Mouse (Mus musculus) MEL (cell line): Measurements from ENCODE around the gene Lyg2. TPM values are rescaled to one million over a fixed set of nuclear protein-coding genes. Genes with fewer than 3 reads are reported as not detected.

Experiments used
- DNase-seq: peaks from one replicate; pipeline ENCODE4 v3.0.0; 2011; ENCODE audit warnings: low read depth, low spot score
- H3K27ac ChIP-seq: 2 replicates; pipeline ENCODE4 v1.5.1; 2012; ENCODE audit warnings: low read depth, mild to moderate bottlenecking, control low read depth, low read length, moderate library complexity; ENCODE audit not compliant: control insufficient read depth
- H3K27me3 ChIP-seq, 2 experiments: fragments of 150-350 bp in 1 of 2; sonication (generic) in 1 of 2; 2 replicates each; pipeline ENCODE4 v1.6.1; 2012; ENCODE audit warnings: low read length in 2 of 2, mild to moderate bottlenecking in 2 of 2, improper control_type of control experiment in 1 of 2, moderate library complexity in 1 of 2; ENCODE audit not compliant: insufficient read depth in 2 of 2, control insufficient read depth in 1 of 2
- H3K36me3 ChIP-seq, 2 experiments: 2 replicates each; pipeline ENCODE4 v1.6.1; 2012 to 2014; ENCODE audit warnings: low read length in 2 of 2, improper control_type of control experiment in 1 of 2, inconsistent platforms in 1 of 2, mild to moderate bottlenecking in 1 of 2; ENCODE audit not compliant: insufficient read depth in 2 of 2, control insufficient read depth in 1 of 2
- H3K4me1 ChIP-seq, 2 experiments: fragments of 150-350 bp in 1 of 2; sonication (generic) in 1 of 2; 2 replicates each; pipeline ENCODE4 v1.6.1; 2012; ENCODE audit warnings: low read length in 2 of 2, improper control_type of control experiment in 1 of 2, mild to moderate bottlenecking in 1 of 2; ENCODE audit not compliant: insufficient read depth in 2 of 2, control insufficient read depth in 1 of 2
- H3K4me3 ChIP-seq, 2 experiments: fragments of 150-350 bp in 1 of 2; sonication (generic) in 1 of 2; 2 replicates each; pipeline ENCODE4 v1.5.1; 2012; ENCODE audit warnings: low read depth in 2 of 2, low read length in 2 of 2, mild to moderate bottlenecking in 2 of 2, moderate library complexity in 2 of 2, control low read depth in 1 of 2, improper control_type of control experiment in 1 of 2; ENCODE audit not compliant: control insufficient read depth in 1 of 2, insufficient read depth in 1 of 2
- H3K79me2 ChIP-seq: 2 replicates; pipeline ENCODE4 v1.6.1; 2012; ENCODE audit warnings: mild to moderate bottlenecking, low read length, moderate library complexity; ENCODE audit not compliant: control insufficient read depth, poor library complexity, insufficient read depth
- H3K9ac ChIP-seq: 2 replicates; pipeline ENCODE4 v1.6.1; 2012; ENCODE audit warnings: low read depth, mild to moderate bottlenecking, control low read depth, low read length, moderate library complexity; ENCODE audit not compliant: control insufficient read depth, poor library complexity, severe bottlenecking
- H3K9me3 ChIP-seq: fragments of 150-350 bp; sonication (generic); replicated peaks from 2 replicates; pipeline ENCODE4 v1.6.1; 2012; ENCODE audit warnings: mild to moderate bottlenecking, low read length, improper control_type of control experiment, moderate library complexity; ENCODE audit not compliant: insufficient read depth
- CHD1 ChIP-seq: IDR thresholded peaks from 2 replicates; pipeline ENCODE4 v1.6.1; 2012; ENCODE audit warnings: low read depth, mild to moderate bottlenecking, inconsistent platforms, low read length, improper control_type of control experiment
- CHD2 ChIP-seq: IDR thresholded peaks from 2 replicates; pipeline ENCODE4 v1.6.1; 2011; ENCODE audit warnings: low read length, improper control_type of control experiment
- E2F4 ChIP-seq: IDR thresholded peaks from 2 replicates; pipeline ENCODE4 v1.6.1; 2011; ENCODE audit warnings: low read depth, low read length, improper control_type of control experiment, borderline replicate concordance
- ELF1 ChIP-seq: IDR thresholded peaks from 2 replicates; pipeline ENCODE4 v1.6.1; 2014; ENCODE audit warnings: low read depth, mild to moderate bottlenecking, inconsistent platforms, low read length, improper control_type of control experiment, moderate library complexity
- EP300 ChIP-seq, 2 experiments: IDR thresholded peaks; 2 replicates each; pipeline ENCODE4 v1.6.1; 2011; ENCODE audit warnings: improper control_type of control experiment in 2 of 2, low read length in 2 of 2, low read depth in 1 of 2, mild to moderate bottlenecking in 1 of 2
- ETS1 ChIP-seq: IDR thresholded peaks from 2 replicates; pipeline ENCODE4 v1.6.1; 2012; ENCODE audit warnings: low read depth, mild to moderate bottlenecking, inconsistent platforms, low read length, improper control_type of control experiment, moderate library complexity
- GABPA ChIP-seq: IDR thresholded peaks from 2 replicates; pipeline ENCODE4 v1.6.1; 2012; ENCODE audit warnings: low read depth, mild to moderate bottlenecking, inconsistent platforms, low read length, improper control_type of control experiment, moderate library complexity
- HCFC1 ChIP-seq: IDR thresholded peaks from 2 replicates; pipeline ENCODE4 v1.6.1; 2012; ENCODE audit warnings: low read depth, mild to moderate bottlenecking, inconsistent platforms, low read length, improper control_type of control experiment, moderate library complexity
- KAT2A ChIP-seq: conservative IDR thresholded peaks from 2 replicates; pipeline ENCODE4 v1.6.1; 2012; ENCODE audit warnings: low read depth, low read length, improper control_type of control experiment, inconsistent platforms
- MAX ChIP-seq: IDR thresholded peaks from 2 replicates; pipeline ENCODE4 v1.6.1; 2011; ENCODE audit warnings: low read length, improper control_type of control experiment
- MAZ ChIP-seq: IDR thresholded peaks from 2 replicates; pipeline ENCODE4 v1.6.1; 2012; ENCODE audit warnings: low read depth, mild to moderate bottlenecking, inconsistent platforms, low read length, improper control_type of control experiment
- MXI1 ChIP-seq: IDR thresholded peaks from 2 replicates; pipeline ENCODE4 v1.6.1; 2011; ENCODE audit warnings: mild to moderate bottlenecking, low read depth, low read length, improper control_type of control experiment
- MYB ChIP-seq: IDR thresholded peaks from 2 replicates; pipeline ENCODE4 v1.6.1; 2011; ENCODE audit warnings: mild to moderate bottlenecking, low read depth, low read length, improper control_type of control experiment
- NELFE ChIP-seq: IDR thresholded peaks from 2 replicates; pipeline ENCODE4 v1.6.1; 2011; ENCODE audit warnings: low read depth, low read length, improper control_type of control experiment
- POLR2A ChIP-seq, 2 experiments: IDR thresholded peaks; 2 replicates each; pipeline ENCODE4 v1.6.1; 2011 to 2012; ENCODE audit warnings: low read length in 2 of 2, mild to moderate bottlenecking in 2 of 2, control low read depth in 1 of 2, improper control_type of control experiment in 1 of 2, low read depth in 1 of 2, moderate library complexity in 1 of 2; ENCODE audit not compliant: control insufficient read depth in 1 of 2, insufficient read depth in 1 of 2, poor library complexity in 1 of 2
- SIN3A ChIP-seq: IDR thresholded peaks from 2 replicates; pipeline ENCODE4 v1.6.1; 2012; ENCODE audit warnings: low read length, improper control_type of control experiment, inconsistent platforms
- TAL1 ChIP-seq: IDR thresholded peaks from 2 replicates; pipeline ENCODE4 v1.6.1; 2012; ENCODE audit warnings: mild to moderate bottlenecking, inconsistent platforms, low read length, moderate library complexity, mixed read lengths
- TBP ChIP-seq: IDR thresholded peaks from 2 replicates; pipeline ENCODE4 v1.8.0; 2011; ENCODE audit warnings: low read depth, low read length, improper control_type of control experiment
- TCF12 ChIP-seq: IDR thresholded peaks from 2 replicates; pipeline ENCODE4 v1.6.1; 2014; ENCODE audit warnings: low read depth, mild to moderate bottlenecking, inconsistent platforms, low read length, improper control_type of control experiment, moderate library complexity
- USF1 ChIP-seq: IDR thresholded peaks from 2 replicates; pipeline ENCODE4 v1.6.1; 2014; ENCODE audit warnings: low read depth, mild to moderate bottlenecking, inconsistent platforms, low read length, improper control_type of control experiment, moderate library complexity
- USF2 ChIP-seq, 2 experiments: IDR thresholded peaks; 2 replicates each; pipeline ENCODE4 v1.6.1; 2011 to 2012; ENCODE audit warnings: improper control_type of control experiment in 2 of 2, low read length in 2 of 2, borderline replicate concordance in 1 of 2, inconsistent platforms in 1 of 2, low read depth in 1 of 2, mild to moderate bottlenecking in 1 of 2; ENCODE audit not compliant: insufficient read depth in 1 of 2
- ZMIZ1 ChIP-seq: IDR thresholded peaks from 2 replicates; pipeline ENCODE4 v1.6.1; 2012; ENCODE audit warnings: low read depth, mild to moderate bottlenecking, inconsistent platforms, low read length, improper control_type of control experiment, moderate library complexity
- polyA plus RNA-seq, 2 experiments: library from polyadenylated mRNA; stranded (reverse) in 1 of 2; unstranded in 1 of 2; fragments of >175 nt in 1 of 2; fragments of >200 nt in 1 of 2; gene quantifications; 2 replicates each; pipeline versions ENCODE4 v1.2.1 to v1.2.4; 2012; ENCODE audit warnings: low replicate concordance in 2 of 2, low read depth in 1 of 2; ENCODE audit not compliant: insufficient read length in 2 of 2, insufficient read depth in 1 of 2, missing spikeins in 1 of 2
- total RNA-seq: library from RNA; depleted of rRNA; stranded (reverse); fragments of 300-350 nt; gene quantifications from 2 replicates; pipeline ENCODE4 v1.2.3, GENCODE M21; 2012

Lyg2 gene
- total and polyA plus RNA-seq, 3 experiments = not detected

GRCm38 (mm10) chr1:37868640-37869039, 47.7 kb downstream of the Lyg2 start:
- Histone ChIP-seq H3K9ac (peak overlapping the region; percentile 61), H3K9me3 (no peaks in the 10 kb centered on the region), H3K79me2 (peaks cover 2% of the 10 kb centered on the region; the same call in 1 of the 2 replicates), H3K27me3 (no peaks in the 10 kb centered on the region), H3K27ac (peak overlapping the region; percentile 73), H3K36me3 (peaks cover 0 to 15% of the 10 kb centered on the region in 2 experiments; a peak in 2 of 4 replicates), H3K4me3 (peak overlapping the region; percentile 53 to 59), H3K4me1 (peaks cover 5 to 15% of the 10 kb centered on the region in 2 experiments; a peak in 3 of 4 replicates)
- peak; percentile 61 for DNase-seq
- TF ChIP-seq MAX (0 out of 2 replicates have a peak, but pooled peaks have one; percentile 33), ELF1 (peak; percentile 30; the same call in 1 of the 2 replicates), CHD2 (no peak), CHD1 (no peak), ETS1 (peak; percentile 53; the same call in 1 of the 2 replicates), TBP (peak; percentile 39; the same call in 1 of the 2 replicates), GABPA (no peak), POLR2A (IDR thresholded peaks at IDR 0.05; ENCODE audit: control insufficient read depth in 1 of 2, insufficient read depth in 1 of 2, low read depth in 1 of 2, low read length in 2 of 2, poor library complexity in 1 of 2) (0 out of 4 replicates have a peak, but pooled peaks of 1 of the 2 experiments have one; percentile 22), MXI1 (0 out of 2 replicates have a peak, but pooled peaks have one; percentile 12), NELFE (peak; percentile 47), MYB (0 out of 2 replicates have a peak, but pooled peaks have one; percentile 18), USF1 (no peak), TAL1 (0 out of 2 replicates have a peak, but pooled peaks have one; percentile 3), USF2 (IDR thresholded peaks at IDR 0.05; ENCODE audit: borderline replicate concordance in 1 of 2, insufficient read depth in 1 of 2, low read depth in 1 of 2, low read length in 2 of 2) (no peak), HCFC1 (0 out of 2 replicates have a peak, but pooled peaks have one; percentile 40), EP300 (IDR thresholded peaks at IDR 0.05; ENCODE audit: low read depth in 1 of 2, low read length in 2 of 2) (peak in 1 of 2 experiments; percentile 51; a peak in 2 of 4 replicates), SIN3A (peak; percentile 42; the same call in 1 of the 2 replicates), TCF12 (peak; percentile 57; the same call in 1 of the 2 replicates), KAT2A (no peak)
- TF ChIP-seq, all 39 proteins: peak for 13

GRCm38 (mm10) chr1:37867684-37868322, 48.5 kb downstream of the Lyg2 start:
- Histone ChIP-seq H3K27me3 (0 out of 4 replicates have a peak, but pooled peaks cover 0 to 1% of the 10 kb centered on the region in 2 experiments), H3K36me3 (peaks cover 0 to 13% of the 10 kb centered on the region in 2 experiments; a peak in 2 of 4 replicates), H3K79me2 (peaks cover 2% of the 10 kb centered on the region; the same call in 1 of the 2 replicates), H3K4me1 (peaks cover 5 to 15% of the 10 kb centered on the region in 2 experiments; a peak in 3 of 4 replicates), H3K9me3 (no peaks in the 10 kb centered on the region), H3K9ac (peak overlapping the region; percentile 59), H3K4me3 (peak overlapping the region; percentile 43 to 53), H3K27ac (peak overlapping the region; percentile 75)
- DNase-seq = peak; percentile 73
- no peak for TF ChIP-seq MAZ
- TF ChIP-seq E2F4 = no peak
- TF ChIP-seq POLR2A (IDR thresholded peaks at IDR 0.05; ENCODE audit: control insufficient read depth in 1 of 2, insufficient read depth in 1 of 2, low read depth in 1 of 2, low read length in 2 of 2, poor library complexity in 1 of 2) = peak in 1 of 2 experiments; percentile 54; a peak in 2 of 4 replicates
- TF ChIP-seq TBP = peak; percentile 91
- peak; percentile 30; the same call in 1 of the 2 replicates for TF ChIP-seq SIN3A
- no peak for TF ChIP-seq GABPA
- TF ChIP-seq USF1 = no peak
- peak; percentile 7 for TF ChIP-seq MXI1
- TF ChIP-seq ZMIZ1 = peak; percentile 74; the same call in 1 of the 2 replicates
- no peak for TF ChIP-seq EP300 (IDR thresholded peaks at IDR 0.05; ENCODE audit: low read depth in 1 of 2, low read length in 2 of 2)
- TF ChIP-seq NELFE = no peak
